Mouse (Mus musculus) right cerebral cortex, postnatal 10 days (tissue): ENCODE measurements around the gene Snx32.

Experiments used
- DNase-seq, 2 experiments: peaks; one replicate each; pipeline ENCODE4 v3.0.0; 2021; ENCODE audit warnings: low spot score in 2 of 2

The Snx32 gene

DNA sequence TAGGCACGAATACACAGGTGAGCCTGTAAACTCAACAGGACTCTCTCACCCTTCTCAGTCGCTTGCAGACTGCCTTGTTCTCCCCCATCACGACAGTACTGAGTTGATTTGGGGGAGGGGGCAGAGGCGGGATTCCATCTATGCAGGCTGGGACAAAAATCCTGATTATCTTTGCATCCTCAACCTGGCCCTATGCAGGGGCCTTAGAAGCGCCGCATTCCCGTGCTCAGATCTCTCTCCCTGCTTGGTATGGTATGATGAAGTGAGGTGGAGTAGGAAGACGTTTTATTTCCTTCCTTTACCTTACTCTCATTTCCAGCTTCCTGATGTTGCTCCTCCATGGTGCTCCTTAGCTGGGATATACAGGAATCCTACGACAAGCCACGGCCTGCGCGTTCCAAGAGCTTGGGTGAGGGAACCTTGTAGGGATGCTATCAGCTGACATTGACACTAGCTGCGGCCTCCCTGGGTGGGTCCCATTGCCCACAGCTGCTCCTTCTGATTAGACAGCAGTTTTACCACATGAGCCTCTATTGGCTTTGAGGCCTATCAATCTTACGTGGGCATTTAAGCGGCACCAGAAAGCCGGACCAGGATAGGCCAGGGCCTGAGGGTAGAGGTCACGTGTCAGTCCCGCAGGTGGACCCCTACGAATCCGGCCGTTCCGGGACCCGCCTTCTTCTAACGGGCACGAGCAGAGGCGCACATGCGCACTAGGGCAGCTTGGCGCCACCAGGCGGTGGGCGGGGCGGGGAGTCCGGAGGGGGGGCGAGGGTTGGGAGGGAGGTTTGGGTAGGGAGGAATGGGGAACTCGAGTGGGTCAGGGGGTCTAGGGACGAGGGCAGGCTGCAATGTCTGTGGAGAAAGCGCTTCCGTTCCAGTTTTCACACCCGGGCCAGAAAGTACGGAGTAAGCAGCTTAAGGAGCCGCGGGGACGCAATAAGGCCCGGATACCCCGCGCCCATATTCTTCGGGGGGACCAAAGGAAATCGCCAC, at the start of gene Snx32:
Gene Snx32 (minus strand): TSS at position 508 of the 996 bp plus-strand sequence.
- peak; percentile 100 for DNase-seq

DNA sequence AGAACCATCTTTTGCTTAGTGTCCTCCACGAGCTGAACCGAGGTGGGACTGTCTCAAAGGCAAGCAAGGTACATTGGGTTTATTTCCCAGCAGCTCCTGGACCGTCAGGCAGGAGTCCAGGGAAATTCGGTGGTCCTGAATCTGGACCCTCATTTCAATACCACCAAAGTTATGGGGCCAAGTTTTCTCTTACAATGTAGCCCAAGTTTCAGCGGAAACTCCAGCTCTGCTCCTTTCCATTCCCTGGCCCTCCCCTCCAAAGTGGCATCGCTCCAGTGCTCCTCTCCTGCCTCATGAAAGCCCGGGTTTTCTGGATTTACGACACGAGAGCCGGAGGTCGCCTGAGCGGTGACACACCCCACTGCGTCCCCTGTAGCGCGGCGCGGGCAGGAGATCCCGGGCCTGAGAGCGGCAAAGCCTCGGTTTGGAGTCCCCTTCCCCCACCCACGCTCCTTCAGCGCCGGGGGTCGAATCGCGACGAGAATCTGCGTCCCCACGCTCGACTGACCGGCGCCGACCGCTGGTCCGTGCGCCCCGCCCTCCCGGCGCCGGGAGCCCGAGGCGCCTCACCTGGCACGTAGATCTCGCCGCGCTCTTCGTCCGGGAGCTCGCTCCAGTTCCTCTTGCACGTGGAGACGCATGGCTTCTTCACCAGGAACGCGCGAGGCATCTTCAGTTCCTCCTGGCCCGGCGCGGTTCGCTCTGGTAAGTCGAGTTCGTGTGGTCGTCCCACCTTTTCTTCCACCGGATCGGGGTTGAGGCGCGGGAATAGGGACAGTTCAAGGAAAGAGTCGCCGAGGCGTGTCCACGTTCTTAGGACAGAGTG, 49.5 kb upstream of the Snx32 start:
- no peak for DNase-seq

DNA sequence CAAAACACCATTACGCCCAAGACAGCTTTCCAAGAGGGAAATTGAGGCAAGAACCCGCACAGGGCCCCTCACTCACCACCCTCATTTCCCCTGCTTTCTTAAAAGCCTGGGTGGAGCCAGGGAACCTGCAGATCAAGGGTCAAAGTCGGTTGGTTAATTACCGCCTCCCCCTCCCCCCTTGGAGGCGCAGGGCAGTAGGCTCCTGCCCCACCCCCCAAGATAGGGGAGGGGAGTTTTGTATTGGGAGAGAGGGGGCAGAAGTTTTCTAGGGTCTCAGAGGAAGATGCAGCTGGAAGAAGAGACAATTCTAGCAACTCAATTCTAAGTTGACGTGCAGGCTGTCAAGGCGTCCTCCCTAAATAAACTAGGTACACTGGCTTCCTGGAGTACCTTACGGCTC, 48.9 kb upstream of the Snx32 start:
- DNase-seq, result no peak

DNA sequence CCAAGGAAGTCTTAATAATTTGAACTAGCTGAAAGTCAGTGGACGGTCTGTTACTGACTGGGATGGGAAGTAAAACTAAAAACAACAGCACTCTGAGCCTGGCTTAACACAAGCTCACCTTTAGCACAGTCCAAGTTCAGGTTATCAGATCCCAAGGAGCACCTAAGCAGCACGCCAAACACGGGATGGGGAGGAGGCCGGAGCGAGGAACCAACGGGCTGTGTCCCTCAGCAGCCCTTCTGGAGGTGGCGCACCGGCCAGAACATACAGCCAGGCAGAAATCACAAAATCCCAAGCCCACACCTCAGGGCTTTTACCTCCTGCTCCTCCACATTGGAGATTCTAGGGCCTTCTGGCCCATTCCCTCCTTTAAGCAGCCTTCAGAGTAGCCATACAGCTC, 48.4 kb upstream of the Snx32 start:
- DNase-seq, result no peak

DNA sequence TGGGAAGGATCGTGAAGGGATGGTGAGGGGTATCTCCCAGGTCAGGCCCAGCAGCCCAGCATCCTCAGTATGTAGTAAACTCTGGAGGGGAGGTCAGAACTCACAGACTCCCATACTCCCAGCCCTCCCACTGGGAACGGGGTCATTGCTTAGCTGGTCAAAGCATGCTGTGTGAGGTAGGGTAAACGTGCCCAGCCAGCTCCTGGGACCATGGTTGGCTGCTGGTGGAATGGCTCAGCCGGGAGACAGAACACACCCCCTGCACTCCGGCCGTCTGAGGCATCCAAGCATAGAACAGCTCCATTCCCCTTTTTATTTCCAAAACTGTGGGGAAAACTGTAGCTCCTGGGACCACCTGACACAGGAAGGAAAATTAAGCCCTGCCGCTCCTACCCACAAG, 47.8 kb upstream of the Snx32 start:
- no peak for DNase-seq

DNA sequence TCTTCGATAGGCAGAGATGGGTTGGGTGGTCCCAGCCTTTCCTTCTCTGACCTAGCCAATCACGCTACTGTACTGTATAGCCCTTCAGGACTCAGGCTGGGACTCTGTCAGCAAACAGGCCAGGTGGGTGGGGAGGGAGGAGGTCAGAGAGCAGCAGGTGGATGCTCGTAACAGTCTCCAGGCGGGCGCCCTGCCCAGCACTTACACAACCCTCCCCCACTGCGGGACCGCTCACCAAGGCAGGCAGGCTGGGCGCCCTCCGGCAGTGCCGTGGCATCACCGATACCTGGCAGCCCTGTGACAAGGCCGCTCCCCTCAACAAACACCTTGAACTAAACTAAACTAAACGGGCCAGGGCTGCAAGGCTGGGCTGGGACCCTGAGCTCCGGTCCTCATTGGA, 43.9 kb upstream of the Snx32 start:
- no peak for DNase-seq

DNA sequence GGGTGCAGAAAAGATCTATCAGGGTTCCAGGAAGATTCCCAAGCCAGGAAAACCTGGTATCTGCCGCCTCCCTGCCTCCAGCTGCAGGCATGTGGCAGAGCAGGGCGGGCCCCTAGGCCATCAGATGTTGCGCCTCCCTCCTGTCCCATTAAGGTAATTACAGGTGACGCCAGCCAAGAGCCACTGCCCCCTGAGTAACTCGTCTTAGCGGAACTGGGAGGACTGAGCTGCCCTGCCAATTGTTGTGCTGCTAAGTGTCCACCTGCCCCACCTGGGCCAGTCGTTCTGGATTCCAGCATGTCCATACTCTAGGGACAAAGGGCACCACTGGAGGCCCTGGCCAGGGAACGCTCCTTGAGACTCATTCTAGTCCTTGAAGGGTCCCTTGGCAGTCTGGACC, 43.5 kb upstream of the Snx32 start:
- no peak for DNase-seq

DNA sequence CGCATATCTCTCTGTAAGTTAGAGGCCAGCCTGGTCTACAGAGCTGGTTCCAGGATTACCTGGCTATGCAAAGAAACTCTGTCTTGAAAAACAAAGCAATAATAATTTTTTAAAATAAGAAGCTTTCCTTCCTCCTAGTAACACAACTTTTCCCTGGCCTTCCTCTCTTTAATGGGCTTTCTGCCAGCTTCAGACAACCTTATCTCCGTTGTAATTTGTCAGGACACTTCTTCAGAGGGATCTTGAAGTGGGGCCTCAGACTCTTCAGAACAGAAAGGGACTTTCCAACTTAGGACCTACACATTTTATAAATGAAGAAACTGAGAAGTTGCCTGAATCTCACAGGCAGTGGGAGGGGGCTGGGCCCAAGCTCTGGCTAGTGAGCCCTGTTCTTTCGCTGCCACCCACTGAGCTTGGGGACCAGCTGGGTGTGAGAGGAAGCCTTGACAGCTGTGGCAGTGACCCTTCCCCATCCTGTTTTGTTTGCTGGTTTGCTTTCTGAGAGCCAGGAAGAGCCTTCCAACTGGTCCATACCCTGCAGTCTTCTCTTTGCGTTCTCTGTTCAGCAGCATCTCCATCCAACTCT, 37.2 kb upstream of the Snx32 start:
- DNase-seq, result no peak

DNA sequence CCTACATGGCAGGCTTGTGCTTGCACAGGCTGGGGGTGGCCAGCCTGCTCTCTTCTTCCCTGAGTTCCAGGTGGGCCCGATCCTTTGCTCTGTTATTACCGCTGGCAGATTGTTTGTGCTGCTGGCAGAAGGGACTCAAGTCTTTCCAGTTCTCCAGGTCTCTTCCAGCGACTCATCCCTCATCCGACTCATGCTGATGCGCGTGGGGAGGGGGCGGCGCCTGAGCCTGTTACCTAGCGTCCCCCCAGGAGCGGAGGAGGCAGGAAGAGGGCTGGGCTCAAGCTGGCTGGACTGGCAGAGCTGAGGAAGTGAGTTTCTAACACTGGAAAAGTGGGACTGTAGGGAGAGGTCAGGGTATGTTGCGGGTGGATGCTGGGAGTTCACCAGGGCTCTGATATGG, 33.7 kb upstream of the Snx32 start:
- DNase-seq, result no peak

DNA sequence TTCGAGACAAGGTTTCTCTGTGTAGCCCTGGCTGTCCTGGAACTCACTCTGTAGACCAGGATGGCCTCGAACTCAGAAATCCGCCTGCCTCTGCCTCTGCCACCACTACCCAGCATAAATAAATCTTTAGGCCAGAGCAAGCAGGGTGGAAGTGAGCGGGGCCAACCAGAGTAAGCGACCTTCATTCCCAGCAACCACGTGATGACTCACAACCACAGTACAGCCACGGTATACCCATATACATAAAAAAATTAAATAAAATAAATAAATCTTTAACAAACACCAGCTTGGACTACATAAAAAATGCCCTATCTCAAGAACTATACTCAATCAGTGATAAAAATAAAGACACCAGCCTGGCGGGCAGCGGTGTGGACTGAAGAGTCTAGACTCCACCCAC, 33.0 kb upstream of the Snx32 start:
- DNase-seq, result no peak

DNA sequence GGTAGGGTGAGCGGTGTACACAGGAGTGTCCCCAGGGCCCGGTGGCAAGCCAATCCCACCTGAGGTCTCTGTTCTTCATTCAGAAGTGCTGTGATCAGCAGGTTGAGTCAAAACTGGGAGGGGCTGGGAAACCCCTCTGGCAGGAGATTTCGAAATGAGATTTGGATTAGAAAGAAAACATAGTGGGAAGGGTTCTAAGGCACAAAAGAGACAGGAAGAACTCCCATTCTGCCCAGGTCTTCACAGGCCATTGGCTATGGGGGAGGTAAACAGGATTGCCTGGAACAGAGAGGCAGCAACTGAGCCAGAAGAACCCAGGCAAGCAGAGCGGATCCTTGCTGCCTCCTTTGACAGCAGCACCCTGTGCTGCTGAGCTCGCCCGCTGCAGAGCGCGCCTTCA, 28.4 kb upstream of the Snx32 start:
- no peak for DNase-seq

DNA sequence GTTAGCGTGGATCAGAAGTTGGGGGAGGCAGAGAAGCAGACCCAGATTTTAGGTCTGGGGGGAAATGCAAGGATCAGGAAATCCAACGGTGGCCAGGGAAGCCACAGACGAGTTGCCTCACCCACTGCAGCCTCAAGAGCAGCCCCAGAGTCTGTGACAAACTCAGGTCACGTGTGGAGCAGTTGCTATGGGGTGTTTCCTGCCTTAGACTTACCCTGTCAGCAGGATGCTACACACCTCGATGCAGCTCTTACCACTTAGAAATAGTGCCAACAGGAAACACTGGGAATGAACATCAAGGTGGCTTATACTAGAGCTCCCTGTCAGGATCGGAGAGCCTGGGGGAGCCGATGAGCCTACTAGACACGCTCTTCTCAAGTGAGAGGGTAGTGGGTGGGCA, 22.2 kb upstream of the Snx32 start:
- DNase-seq, result no peak

DNA sequence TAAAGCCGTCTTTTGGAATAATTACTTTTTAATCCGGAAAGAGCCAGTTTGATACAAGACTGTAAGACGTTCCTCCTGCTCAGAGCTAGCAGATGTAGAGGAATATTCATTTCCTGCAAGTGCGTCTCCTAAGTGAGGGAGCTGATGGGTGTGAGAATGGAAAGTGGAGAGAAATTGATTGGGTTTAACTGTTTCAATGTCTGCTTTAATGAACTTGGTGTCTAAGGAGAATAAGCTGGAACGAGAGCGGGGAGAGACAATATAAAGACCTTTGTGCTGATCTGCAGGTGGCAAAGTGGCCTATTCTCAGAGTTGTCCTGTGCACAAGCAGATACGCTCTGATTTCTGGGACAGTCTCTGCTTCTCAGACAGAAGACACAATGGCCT, 19.8 kb upstream of the Snx32 start:
- DNase-seq, result no peak

DNA sequence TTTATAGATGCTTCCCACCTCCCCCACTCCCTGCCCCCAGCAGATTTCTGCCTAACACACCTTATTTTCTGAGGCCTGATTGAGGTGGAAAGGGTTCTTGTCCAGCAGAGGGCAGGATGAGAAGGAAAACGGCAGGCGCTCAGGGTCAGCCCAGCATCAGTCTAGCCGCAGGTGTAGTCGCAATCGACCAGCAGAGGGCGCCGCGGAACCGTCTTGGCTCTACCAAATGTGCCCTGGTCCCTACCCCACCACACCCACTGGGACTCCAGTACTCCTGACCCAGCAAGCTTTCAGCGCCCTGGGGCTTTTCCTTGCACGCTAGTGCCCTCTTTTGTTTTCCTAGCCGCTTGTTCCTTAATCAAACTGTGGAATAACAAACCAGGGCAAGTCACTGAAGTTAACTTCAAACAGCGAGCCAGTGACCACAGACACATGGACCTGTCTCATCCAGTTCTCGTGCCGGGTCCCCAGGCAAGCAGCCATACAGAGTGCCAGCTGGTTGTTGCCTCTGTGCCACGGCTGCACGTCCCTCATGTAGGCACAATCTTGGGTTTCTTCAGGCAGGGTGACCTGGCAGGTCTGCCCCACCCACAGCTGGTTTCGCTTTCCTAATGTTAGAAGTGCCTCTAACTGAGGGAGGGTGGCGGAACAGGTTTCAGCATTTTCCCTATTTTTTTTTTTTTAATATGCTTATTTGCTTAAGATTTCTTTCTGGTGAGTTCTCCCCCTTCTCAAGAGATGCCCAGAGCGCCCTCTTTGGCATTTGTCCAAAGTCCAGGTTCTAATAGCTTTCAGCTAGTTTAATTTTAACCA, 19.2 kb upstream of the Snx32 start:
- peak; percentile 89 to 93 for DNase-seq

DNA sequence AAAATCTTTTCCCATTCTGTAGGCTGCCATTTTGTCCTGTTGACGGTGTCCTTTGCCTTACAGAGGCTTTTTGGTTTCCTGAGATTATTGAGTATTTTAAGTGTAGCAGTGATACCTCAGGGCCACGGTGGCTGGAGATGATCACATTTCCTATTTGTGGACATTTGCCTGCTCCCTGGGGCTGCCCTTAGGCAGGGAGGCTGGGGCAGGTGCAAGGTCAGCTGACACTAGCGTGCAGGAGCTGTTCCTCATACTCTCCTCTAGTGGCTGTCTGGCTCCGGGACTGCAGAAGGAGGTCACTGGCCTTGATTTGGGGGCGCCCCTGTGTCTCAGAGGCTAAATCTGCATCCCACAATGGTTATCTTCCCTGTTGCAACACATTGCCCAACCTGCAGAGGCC, 14.9 kb upstream of the Snx32 start:
- DNase-seq, result no peak

DNA sequence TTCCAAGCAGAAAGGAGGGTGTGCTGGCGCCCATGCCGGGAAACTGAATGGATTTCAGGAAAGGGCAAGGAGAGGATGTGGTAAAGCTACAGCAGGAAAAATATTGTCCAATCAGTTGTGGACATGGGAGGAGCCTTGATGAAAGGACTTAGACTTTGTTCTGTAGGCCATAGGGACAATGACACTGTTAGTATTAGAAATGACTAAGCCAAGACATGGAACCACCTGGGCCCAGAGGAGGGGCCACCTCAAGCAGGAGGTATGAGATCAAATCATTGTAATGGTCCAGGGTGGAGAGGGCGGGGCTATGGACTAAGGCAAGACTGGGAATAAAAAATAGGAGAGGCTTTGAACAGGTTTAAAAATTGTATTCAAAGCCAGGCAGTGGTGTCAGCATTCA, 8.4 kb upstream of the Snx32 start:
- DNase-seq, result no peak

DNA sequence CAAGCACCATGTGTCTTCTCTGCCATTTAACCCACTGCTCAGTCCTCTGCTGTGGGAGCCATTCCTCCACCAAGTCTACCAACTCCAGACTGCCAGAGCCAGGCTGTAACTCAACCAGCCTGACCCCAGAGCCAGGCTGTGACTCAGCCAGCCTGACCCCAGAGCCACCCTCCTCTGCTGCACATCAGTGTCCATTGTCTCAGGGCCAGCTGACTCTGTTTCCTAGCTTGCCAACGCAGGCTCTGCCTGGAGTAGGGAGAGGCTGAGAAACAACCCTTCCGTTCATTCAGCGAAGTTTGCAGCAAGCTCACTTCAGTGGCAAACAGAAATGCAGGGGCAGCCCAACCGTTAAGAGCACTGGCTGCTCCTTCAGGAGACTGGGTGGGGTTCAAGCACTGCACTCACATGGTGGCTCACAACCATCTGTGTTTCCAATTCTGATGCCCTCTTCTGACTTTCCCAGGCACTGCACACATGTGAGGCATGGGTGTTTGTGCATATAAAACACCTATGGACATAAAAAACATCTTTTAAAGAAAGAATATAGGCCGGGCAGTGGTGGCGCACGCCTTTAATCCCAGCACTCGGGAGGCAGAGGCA, 6.7 kb upstream of the Snx32 start:
- no peak for DNase-seq

DNA sequence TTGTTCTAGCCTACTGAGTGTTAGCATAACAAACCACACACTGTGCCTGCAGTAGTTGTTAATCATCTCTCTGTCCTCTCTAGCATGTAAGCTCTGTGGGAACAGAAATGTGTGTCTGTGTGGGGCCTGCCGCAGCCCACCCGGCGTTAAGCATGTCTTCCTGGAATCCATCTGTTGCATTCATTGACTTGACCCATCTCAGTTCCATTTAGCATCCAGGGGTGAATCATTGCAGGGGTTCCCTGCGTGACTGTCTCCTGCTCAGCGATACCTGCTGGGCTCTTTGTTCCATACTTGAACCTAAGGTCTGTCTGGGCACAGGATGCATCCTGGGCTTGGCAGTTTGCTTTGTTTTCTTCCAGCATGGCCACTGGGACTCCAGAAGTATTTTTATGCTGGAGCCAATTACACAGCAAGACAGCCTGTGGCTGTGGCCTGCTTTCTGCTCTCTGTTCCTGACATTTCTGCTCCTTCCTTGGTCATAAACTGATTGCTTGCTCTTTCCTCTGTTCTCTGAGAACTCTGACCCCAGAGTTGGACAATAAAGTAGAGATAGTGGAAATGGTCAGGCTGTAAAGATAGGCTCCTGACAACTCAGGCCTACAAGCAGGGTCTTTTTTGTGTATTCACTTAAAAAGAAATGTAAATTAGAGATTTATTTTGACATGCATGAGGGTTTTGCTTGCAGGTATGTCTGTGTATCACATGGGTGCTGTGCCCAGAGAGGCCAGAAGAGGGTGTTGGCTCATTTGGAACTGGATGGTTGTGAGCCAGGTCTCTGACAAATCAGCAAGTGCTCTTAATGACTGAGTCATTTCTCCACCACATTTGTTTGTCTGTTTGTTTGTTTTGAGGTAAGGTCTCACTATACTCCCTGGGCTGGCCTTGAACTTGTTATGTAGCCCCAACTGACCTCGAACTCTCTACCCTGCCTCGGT, 5.8 kb upstream of the Snx32 start:
- DNase-seq, result no peak

DNA sequence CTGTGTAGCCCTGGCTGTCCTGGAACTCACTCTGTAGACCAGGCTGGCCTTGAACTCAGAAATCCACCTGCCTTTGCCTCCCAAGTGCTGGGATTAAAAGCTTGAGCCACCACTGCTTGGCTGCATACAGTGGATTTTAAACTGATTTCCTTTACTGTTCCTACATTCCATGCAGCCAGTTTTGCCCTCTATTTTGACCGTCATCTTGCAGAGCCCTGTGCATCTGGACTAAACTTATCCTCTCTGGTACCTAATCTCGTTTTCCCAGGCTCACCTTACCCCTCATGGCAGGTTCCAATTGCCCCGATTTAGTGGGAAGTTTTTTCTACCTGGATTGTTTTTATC, 2.6 kb upstream of the Snx32 start:
- DNase-seq, result no peak
